Mouse (Mus musculus) heart, adult 2 months (tissue): ENCODE data around the gene Dynlrb2. TPM values are rescaled to one million over a fixed set of nuclear protein-coding genes. Genes with fewer than 3 reads are reported as not detected.

ENCODE experiments used
- DNase-seq, 2 experiments: peaks; one replicate each; pipeline ENCODE4 v3.0.0; 2021
- H3K27ac ChIP-seq: fragments of 200-600 bp; 2 replicates; pipeline ENCODE4 v1.8.1; 2022
- H3K27me3 ChIP-seq: fragments of 200-500 bp; 2 replicates; pipeline ENCODE4 v1.6.1; 2012; ENCODE audit warnings: mild to moderate bottlenecking, low read length, inconsistent platforms, mixed read lengths; ENCODE audit not compliant: control insufficient read depth, insufficient read depth
- H3K36me3 ChIP-seq: fragments of 200-500 bp; 2 replicates; pipeline ENCODE4 v1.6.1; 2012; ENCODE audit warnings: low read length, inconsistent platforms; ENCODE audit not compliant: control insufficient read depth, insufficient read depth
- H3K4me1 ChIP-seq: fragments of 200-500 bp; 2 replicates; pipeline ENCODE4 v1.6.1; 2011; ENCODE audit warnings: low read length; ENCODE audit not compliant: control insufficient read depth, insufficient read depth
- H3K4me3 ChIP-seq: fragments of 200-600 bp; 2 replicates; pipeline ENCODE4 v1.8.1; 2022
- H3K79me2 ChIP-seq: fragments of 200-500 bp; replicated peaks from 2 replicates; pipeline ENCODE4 v1.6.1; 2012; ENCODE audit warnings: mild to moderate bottlenecking, inconsistent platforms, low read length, moderate library complexity, mixed read lengths; ENCODE audit not compliant: control insufficient read depth, insufficient read depth
- H3K9ac ChIP-seq: fragments of 200-500 bp; 2 replicates; pipeline ENCODE4 v1.6.1; 2012; ENCODE audit warnings: low read depth, mild to moderate bottlenecking, control low read depth, inconsistent platforms, low read length, mixed read lengths
- CTCF ChIP-seq: fragments of 200-600 bp; IDR thresholded peaks from 2 replicates; pipeline ENCODE4 v1.8.1; 2022; ENCODE audit warnings: antibody characterized with exemption, mild to moderate bottlenecking, moderate library complexity
- EP300 ChIP-seq: fragments of 200-500 bp; IDR thresholded peaks from 2 replicates; pipeline ENCODE4 v1.6.1; 2011; ENCODE audit warnings: low read depth, low read length, control low read depth; ENCODE audit not compliant: insufficient read depth
- POLR2A ChIP-seq: fragments of 200-500 bp; IDR thresholded peaks from 2 replicates; pipeline ENCODE4 v1.6.1; 2011; ENCODE audit warnings: mild to moderate bottlenecking, low read depth, low read length, control low read depth; ENCODE audit not compliant: insufficient read depth
- WGBS: fragments of 180-500 bp; shearing (Covaris S2); methylation state at CpG from one replicate; pipeline ENCODE4 v1.1.7; 2018; 5-methylcytosine and 5-hydroxymethylcytosine counted together
- intact Hi-C: fragments of 180-260 bp; cut with DNase I; formaldehyde crosslinking; loops from one replicate; pipeline ENCODE4 v1.15.1; 2025
- polyA plus RNA-seq: library from polyadenylated mRNA; depleted of rRNA; stranded (reverse); fragments of >200 nt; gene quantifications from 2 replicates; pipeline ENCODE4 v1.2.3, GENCODE M21; 2012; rRNA removed
- total RNA-seq, 2 experiments: library from RNA; stranded (reverse); gene quantifications; 2 replicates each; pipeline ENCODE4 v1.2.3; 2021

Gene Dynlrb2
- total and polyA plus RNA-seq, 3 experiments = 5.4 TPM; not detected in 2

DNA sequence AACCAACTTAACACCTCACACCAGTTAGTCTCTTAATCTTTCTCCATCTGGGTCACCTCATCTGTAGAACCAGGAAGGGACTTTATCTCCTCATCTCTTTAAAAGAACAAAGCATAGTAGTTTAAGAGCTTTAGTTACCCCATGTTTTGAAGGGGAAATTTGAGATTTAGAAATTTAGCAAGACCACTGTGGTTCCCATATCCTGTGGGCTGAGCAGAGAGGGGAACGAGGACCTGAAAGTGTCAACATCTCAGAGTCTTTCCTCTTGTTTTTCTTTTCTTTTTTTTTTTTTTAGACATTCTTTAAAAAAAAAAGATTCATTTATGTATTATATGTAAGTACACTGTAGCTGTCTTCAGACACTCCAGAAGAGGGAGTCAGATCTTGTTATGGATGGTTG is 38.6 kb downstream of the Dynlrb2 start:
- Histone ChIP-seq H3K36me3 (no peaks in the 10 kb centered on the region), H3K27ac (peak overlapping the region; percentile 23), H3K27me3 (no peaks in the 10 kb centered on the region), H3K4me3 (no peak overlapping the region), H3K4me1 (no peaks in the 10 kb centered on the region; the same call in 1 of the 2 replicates), H3K9ac (no peak overlapping the region), H3K79me2 (no peaks in the 10 kb centered on the region)
- intact Hi-C loops = loop anchor here (10.0 kb wide), 1 partner anchor 211 kb away; no protein-coding TSS in a partner anchor
- no peak for DNase-seq
- TF ChIP-seq POLR2A (no peak), EP300 (no peak), CTCF (no peak)
- 56% methylated on average over 1 of the region's 1 CpGs for WGBS

- TF ChIP-seq POLR2A (no peak), EP300 (no peak), CTCF (no peak)
- Histone ChIP-seq H3K4me3 (no peak overlapping the region), H3K36me3 (no peaks in the 10 kb centered on the region), H3K79me2 (no peaks in the 10 kb centered on the region), H3K27me3 (no peaks in the 10 kb centered on the region), H3K27ac (no peak overlapping the region), H3K9ac (no peak overlapping the region), H3K4me1 (no peaks in the 10 kb centered on the region)
- intact Hi-C loops = no loop called here
- WGBS = 50% methylated on average over 6 of the region's 6 CpGs
- no peak for DNase-seq
Observed at GRCm38 (mm10) chr8:116552255-116552654, 47.5 kb downstream of the Dynlrb2 start.

GRCm38 (mm10) chr8:116552778-116553177 is 48.0 kb downstream of the Dynlrb2 start:
- H3K36me3 ChIP-seq = no peaks in the 10 kb centered on the region
- no peak overlapping the region for H3K27ac ChIP-seq
- no peak overlapping the region for H3K4me3 ChIP-seq
- DNase-seq = no peak
- H3K9ac ChIP-seq = no peak overlapping the region
- no peak for TF ChIP-seq EP300
- no peak for TF ChIP-seq POLR2A
- TF ChIP-seq CTCF = no peak
- H3K4me1 ChIP-seq = no peaks in the 10 kb centered on the region
- WGBS = 63% methylated on average over 3 of the region's 3 CpGs
- no peaks in the 10 kb centered on the region for H3K27me3 ChIP-seq
- intact Hi-C loops = no loop called here
- H3K79me2 ChIP-seq = no peaks in the 10 kb centered on the region

Other genes starting within 250 kb of the Dynlrb2 start
- 1 to 10 TPM; 3.3 to 3.9 TPM for gene Cdyl2, start 228.0 kb downstream of the Dynlrb2 start, total RNA-seq
- gene Cdyl2, start 228.0 kb downstream of the Dynlrb2 start, polyA plus RNA-seq = 1.5 and 2.1 TPM in 2 replicates